Mouse (Mus musculus) ES-Bruce4 (cell line): Measurements from ENCODE around the gene Lpcat1. TPM values are rescaled to one million over a fixed set of nuclear protein-coding genes. Genes with fewer than 3 reads are reported as not detected.
A peak's percentile ranks its signal among the peaks of the same experiment; 100 is the strongest.

Source experiments
- H3K27ac ChIP-seq: 2 replicates; pipeline ENCODE4 v1.5.1; 2012; ENCODE audit warnings: low read length, inconsistent platforms; ENCODE audit not compliant: insufficient read depth
- H3K27me3 ChIP-seq: 2 replicates; pipeline ENCODE4 v1.6.1; 2012; ENCODE audit warnings: mild to moderate bottlenecking, low read length, inconsistent platforms; ENCODE audit not compliant: control insufficient read depth, poor library complexity, insufficient read depth, severe bottlenecking
- H3K36me3 ChIP-seq: 2 replicates; pipeline ENCODE4 v1.6.1; 2012; ENCODE audit warnings: inconsistent platforms, mild to moderate bottlenecking, low read length, moderate library complexity; ENCODE audit not compliant: control insufficient read depth, poor library complexity, insufficient read depth, severe bottlenecking
- H3K4me1 ChIP-seq: one replicate; pipeline ENCODE4 v1.8.1; 2011; ENCODE audit warnings: low read length; ENCODE audit not compliant: control insufficient read depth, insufficient read depth
- H3K4me3 ChIP-seq: 2 replicates; pipeline ENCODE4 v1.5.1; 2011; ENCODE audit warnings: low read depth, mild to moderate bottlenecking, low read length
- H3K9ac ChIP-seq: 2 replicates; pipeline ENCODE4 v1.6.1; 2012; ENCODE audit warnings: low read depth, mild to moderate bottlenecking, inconsistent platforms; ENCODE audit not compliant: poor library complexity, severe bottlenecking
- H3K9me3 ChIP-seq: replicated peaks from 2 replicates; pipeline ENCODE4 v1.6.1; 2012; ENCODE audit warnings: mild to moderate bottlenecking, low read length, inconsistent platforms; ENCODE audit not compliant: control insufficient read depth, poor library complexity, insufficient read depth, severe bottlenecking
- CTCF ChIP-seq: IDR thresholded peaks from one replicate; pipeline ENCODE4 v1.8.1; 2011; ENCODE audit warnings: low read depth, low read length
- EP300 ChIP-seq: IDR thresholded peaks from 2 replicates; pipeline ENCODE4 v1.6.1; 2011; ENCODE audit warnings: low read depth, low read length; ENCODE audit not compliant: insufficient read depth
- POLR2A ChIP-seq: IDR thresholded peaks from one replicate; pipeline ENCODE4 v1.8.1; 2011; ENCODE audit warnings: low read length; ENCODE audit not compliant: insufficient read depth
- polyA plus RNA-seq: library from polyadenylated mRNA; stranded (reverse); fragments of >200 nt; gene quantifications from 2 replicates; pipeline ENCODE4 v1.2.4, GENCODE M21; 2011; ENCODE audit warnings: low read depth; ENCODE audit not compliant: missing spikeins, insufficient read depth, insufficient read length

The Lpcat1 gene
- polyA plus RNA-seq, 1 experiment = 44.8 TPM

DNA sequence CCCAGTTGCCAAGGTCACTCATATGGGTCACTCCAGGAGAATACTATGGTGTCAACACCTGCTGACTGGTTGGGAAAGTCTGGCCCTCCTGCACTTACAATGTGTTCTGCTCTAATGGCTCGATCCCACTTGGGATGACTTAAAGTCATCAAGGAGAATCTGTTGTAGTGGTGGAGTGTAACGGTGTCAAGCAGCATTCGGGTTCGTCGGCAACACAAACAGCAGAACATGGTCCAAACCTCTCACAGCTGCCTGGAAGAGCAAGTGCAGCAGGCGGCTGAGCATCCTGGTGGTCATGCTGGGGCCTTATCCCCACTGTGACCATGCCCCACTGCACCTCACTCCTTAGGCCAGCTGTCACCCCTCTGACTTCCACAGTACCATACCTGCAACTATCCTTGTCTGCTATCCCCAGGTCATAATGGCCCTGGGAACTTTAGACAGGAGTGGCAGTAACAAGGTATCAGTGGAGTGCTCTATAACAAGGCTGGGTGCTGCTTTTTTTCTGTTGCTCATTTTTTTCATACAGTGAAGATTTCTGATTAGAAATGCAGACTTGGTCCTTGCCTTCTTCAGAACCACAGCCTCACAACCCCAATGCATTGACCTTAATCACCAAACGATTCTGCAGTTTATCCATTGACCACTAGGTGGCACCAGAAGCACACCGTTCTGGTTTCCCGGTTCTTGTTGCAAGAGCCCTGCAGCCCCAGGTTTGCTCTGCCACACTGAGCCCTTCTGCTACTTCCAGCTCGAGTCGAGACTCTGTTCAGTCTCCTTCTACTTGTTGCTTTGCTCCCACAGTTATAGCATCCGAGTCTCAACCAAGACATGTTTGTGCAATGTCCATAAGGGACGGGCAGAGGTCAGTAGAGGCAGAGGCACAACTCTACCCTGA lies 46.0 kb downstream of the Lpcat1 start:
- TF ChIP-seq CTCF (peak; percentile 82), EP300 (no peak)
- Histone ChIP-seq H3K9ac (no peak overlapping the region), H3K27ac (no peak overlapping the region), H3K4me3 (no peak overlapping the region), H3K4me1 (no peaks in the 10 kb centered on the region), H3K27me3 (no peaks in the 10 kb centered on the region), H3K36me3 (peaks cover 14% of the 10 kb centered on the region), H3K9me3 (no peaks in the 10 kb centered on the region)

DNA sequence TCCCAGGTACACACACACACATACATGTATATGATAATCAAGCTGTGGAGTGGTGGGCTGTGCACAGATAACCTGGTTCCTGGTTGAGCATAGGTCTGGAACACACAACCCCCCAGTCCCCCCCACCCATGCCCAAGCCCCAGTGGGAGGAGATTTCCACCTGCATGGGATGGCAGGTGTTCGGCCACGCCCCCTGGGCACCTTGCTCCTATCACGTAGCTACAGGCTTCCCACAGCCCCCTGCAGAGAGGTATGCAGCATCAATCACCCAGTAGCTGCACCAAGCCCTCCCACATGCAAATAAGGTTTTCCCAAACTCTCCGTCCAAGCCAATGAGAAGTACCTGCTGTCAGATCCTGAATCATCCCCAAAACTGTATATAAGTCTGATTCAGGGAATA lies 49.9 kb downstream of the Lpcat1 start:
- Histone ChIP-seq H3K4me3 (no peak overlapping the region), H3K9me3 (no peaks in the 10 kb centered on the region), H3K36me3 (peaks cover 11% of the 10 kb centered on the region), H3K4me1 (no peaks in the 10 kb centered on the region), H3K9ac (no peak overlapping the region), H3K27me3 (no peaks in the 10 kb centered on the region), H3K27ac (no peak overlapping the region)
- TF ChIP-seq CTCF (no peak), EP300 (no peak), POLR2A (no peak)

DNA sequence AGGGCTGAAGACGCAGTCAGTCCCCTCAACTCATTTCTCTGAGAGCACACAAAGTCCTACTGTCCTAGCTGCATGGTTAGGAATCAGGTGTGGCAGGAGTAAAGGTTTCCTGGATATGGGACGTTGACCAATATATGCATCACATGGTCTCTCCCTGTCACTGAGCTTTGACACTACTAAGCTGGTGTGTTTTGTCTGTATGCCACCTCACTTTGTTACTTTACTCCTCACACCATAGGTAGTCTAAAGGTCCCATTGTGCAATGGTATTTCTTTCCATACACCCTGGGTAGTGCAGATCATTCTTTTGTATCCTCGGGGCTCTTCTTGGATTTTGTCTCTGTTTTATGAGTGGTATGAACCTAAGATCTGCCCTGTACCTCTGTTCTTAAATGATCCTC lies 66.7 kb downstream of the Lpcat1 start:
- Histone ChIP-seq H3K27me3 (no peaks in the 10 kb centered on the region), H3K4me3 (no peak overlapping the region), H3K36me3 (no peaks in the 10 kb centered on the region), H3K9me3 (no peaks in the 10 kb centered on the region), H3K27ac (no peak overlapping the region), H3K9ac (no peak overlapping the region), H3K4me1 (no peaks in the 10 kb centered on the region)
- TF ChIP-seq CTCF = no peak
- TF ChIP-seq POLR2A = no peak
- TF ChIP-seq EP300 = no peak

DNA sequence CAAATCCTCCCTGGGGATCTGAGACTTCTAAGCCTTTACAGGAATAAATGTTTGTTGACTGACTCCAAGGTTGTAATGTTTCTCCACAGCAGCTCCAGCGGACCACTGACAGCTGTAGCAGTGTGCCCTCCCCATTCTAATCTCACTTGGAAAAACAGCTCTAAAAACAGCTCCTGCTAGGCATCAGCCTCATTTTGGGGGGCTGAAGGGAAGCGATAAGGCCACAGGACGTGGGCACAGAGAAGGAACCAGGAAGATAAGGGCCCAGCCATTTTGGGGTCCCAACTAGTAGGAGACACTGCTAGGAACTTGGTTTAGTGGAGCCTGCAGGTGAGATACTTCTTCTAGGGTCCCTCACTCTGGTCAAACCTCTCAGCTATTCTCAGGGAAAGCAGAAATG lies 68.3 kb downstream of the Lpcat1 start:
- TF ChIP-seq CTCF (no peak), POLR2A (no peak), EP300 (no peak)
- Histone ChIP-seq H3K27ac (no peak overlapping the region), H3K4me1 (no peaks in the 10 kb centered on the region), H3K9me3 (no peaks in the 10 kb centered on the region), H3K27me3 (no peaks in the 10 kb centered on the region), H3K36me3 (no peaks in the 10 kb centered on the region), H3K9ac (no peak overlapping the region), H3K4me3 (no peak overlapping the region)

DNA sequence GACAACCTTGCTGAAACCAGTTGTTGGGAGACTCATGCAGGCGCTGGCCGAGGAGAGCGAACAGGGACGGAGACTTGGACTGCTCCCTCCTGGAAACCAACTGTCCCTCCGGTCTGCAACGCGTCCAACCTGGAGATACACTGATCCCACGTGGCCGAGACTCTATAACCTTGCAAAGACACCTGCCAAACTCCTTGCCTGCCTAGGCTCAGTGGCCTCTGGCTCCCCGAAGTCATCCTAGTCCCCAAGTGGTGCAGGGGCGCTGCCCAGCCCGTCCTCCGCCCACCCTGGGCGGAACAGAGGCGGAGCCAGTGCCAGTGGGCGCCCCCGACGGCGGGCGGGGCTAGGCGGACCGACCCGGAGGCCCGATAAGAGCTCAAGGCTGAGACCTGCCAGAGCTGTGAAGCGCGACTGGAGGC lies 69.4 kb downstream of the Lpcat1 start, which contains the start of gene Slc6a3:
TSS of gene Slc6a3 (plus strand) at position 345 of the 419 bp plus-strand sequence.
- Histone ChIP-seq H3K9ac (no peak within 1 kb of the TSS), H3K36me3 (no peaks in the 10 kb centered on the region), H3K4me1 (no peaks in the 10 kb centered on the region), H3K27ac (no peak within 1 kb of the TSS), H3K4me3 (peak within 1 kb of the TSS; percentile 77), H3K27me3 (no peaks in the 10 kb centered on the region), H3K9me3 (no peaks in the 10 kb centered on the region)
- TF ChIP-seq POLR2A = no peak
- TF ChIP-seq CTCF = no peak
- TF ChIP-seq EP300 = no peak

DNA sequence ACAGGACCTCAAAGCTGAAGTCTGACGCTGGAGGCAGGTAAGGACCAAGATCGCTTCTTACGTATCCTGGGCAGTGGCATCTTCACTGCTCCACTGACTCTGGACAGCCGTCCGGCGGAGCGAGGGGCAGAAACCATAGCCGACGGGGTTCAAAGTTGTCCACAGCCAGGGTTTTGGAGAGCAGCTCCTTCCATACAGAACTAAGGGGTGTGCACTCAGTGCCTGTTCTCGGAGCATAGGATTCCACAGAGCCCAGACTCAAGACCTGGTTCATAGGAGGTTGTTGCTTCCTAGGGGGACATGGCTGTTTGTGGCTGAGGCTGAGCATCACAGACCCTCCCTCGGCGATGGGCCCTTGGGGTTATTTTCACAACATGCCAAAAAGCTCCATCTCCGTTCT lies 69.8 kb downstream of the Lpcat1 start:
- TF ChIP-seq EP300 = no peak
- TF ChIP-seq POLR2A = no peak
- TF ChIP-seq CTCF = no peak
- no peaks in the 10 kb centered on the region for H3K9me3 ChIP-seq
- no peaks in the 10 kb centered on the region for H3K27me3 ChIP-seq
- no peak overlapping the region for H3K27ac ChIP-seq
- no peak overlapping the region for H3K9ac ChIP-seq
- H3K36me3 ChIP-seq = no peaks in the 10 kb centered on the region
- H3K4me3 ChIP-seq = peak overlapping the region; percentile 58
- no peaks in the 10 kb centered on the region for H3K4me1 ChIP-seq
